8 mouse cellular contexts compared by ENCODE assay signal in genomic region chr3:122629580-122629979, GRCm38 (mm10). TPM values are rescaled to one million over a fixed set of nuclear protein-coding genes. Genes with fewer than 3 reads are reported as not detected.
DNase-seq lines count a peak whose midpoint lies in the region; ATAC-seq lines count a peak whose summit lies in the region.

No protein-coding gene starts in this region.

- ATAC-seq in heart, embryonic 13.5 days (ENCODE audit: extremely low read depth, insufficient number of reproducible peaks, low FRiP score, low TSS enrichment) = no peak
- peak; percentile 72 for ATAC-seq in kidney, embryonic 16.5 days (ENCODE audit: low FRiP score, low TSS enrichment)

- peaks cover 11% of the 10 kb centered on the region for H3K4me1 ChIP-seq in heart, embryonic 13.5 days
- peaks cover 9% of the 10 kb centered on the region for H3K4me1 ChIP-seq in kidney, embryonic 16.5 days (ENCODE audit: insufficient read depth, low read length)

- H3K4me2 ChIP-seq in heart, embryonic 13.5 days = peak overlapping the region; percentile 63
- H3K4me2 ChIP-seq in kidney, embryonic 16.5 days (replicated peaks; ENCODE audit: low read depth, low read length) = peak overlapping the region; percentile 48

- peak; percentile 21 for DNase-seq in adrenal gland, postnatal 14 days
- no peak for DNase-seq in adrenal gland, postnatal 4 days (ENCODE audit: low spot score in 2 of 2)
- peak; percentile 42 to 67 for DNase-seq in lung, postnatal 4 days
- DNase-seq in layer of hippocampus, postnatal 25 days (ENCODE audit: extremely low spot score in 1 of 2, low spot score in 1 of 2) = no peak
- DNase-seq in layer of hippocampus, postnatal 10 days (ENCODE audit: low spot score in 2 of 2) = no peak
- no peak for DNase-seq in frontal cortex, postnatal 14 days (ENCODE audit: low spot score in 2 of 2)

- 0 out of 2 replicates have a peak overlapping the region, but pooled peaks have one; percentile 15 for H3K27ac ChIP-seq in heart, embryonic 13.5 days (replicated peaks)
- H3K27ac ChIP-seq in kidney, embryonic 16.5 days (ENCODE audit: low read length) = 0 out of 2 replicates have a peak overlapping the region, but pooled peaks have one; percentile 39

- 11% methylated on average over 13 of the region's 13 CpGs for WGBS in heart, embryonic 13.5 days
- WGBS in kidney, embryonic 16.5 days = 13% methylated on average over 13 of the region's 13 CpGs

- H3K9ac ChIP-seq in heart, embryonic 13.5 days = 0 out of 2 replicates have a peak overlapping the region, but pooled peaks have one; percentile 33
- H3K9ac ChIP-seq in kidney, embryonic 16.5 days (replicated peaks; ENCODE audit: low read length) = 0 out of 2 replicates have a peak overlapping the region, but pooled peaks have one; percentile 27

- peak overlapping the region; percentile 36 for H3K4me3 ChIP-seq in heart, embryonic 13.5 days
- peak overlapping the region; percentile 23 for H3K4me3 ChIP-seq in kidney, embryonic 16.5 days (ENCODE audit: low read length)

- no peaks in the 10 kb centered on the region for H3K36me3 ChIP-seq in heart, embryonic 13.5 days
- H3K36me3 ChIP-seq in kidney, embryonic 16.5 days (ENCODE audit: insufficient read depth, low read length) = no peaks in the 10 kb centered on the region

- H3K27me3 ChIP-seq in heart, embryonic 13.5 days (replicated peaks) = no peaks in the 10 kb centered on the region
- H3K27me3 ChIP-seq in kidney, embryonic 16.5 days (ENCODE audit: insufficient read depth, low read length) = no peaks in the 10 kb centered on the region

- no peaks in the 10 kb centered on the region for H3K9me3 ChIP-seq in heart, embryonic 13.5 days
- no peaks in the 10 kb centered on the region for H3K9me3 ChIP-seq in kidney, embryonic 16.5 days (ENCODE audit: low read length)

RNA-seq across cellular contexts. Expression of gene Fnbp1l, which starts 10.1 kb away (rescaled TPM):
- total RNA-seq in adrenal gland, postnatal 14 days (2021) = 28.9 and 32.2 TPM in 2 replicates
- 10 to 100 TPM; 36.1 to 47.9 TPM for total RNA-seq in adrenal gland, postnatal 4 days (2021)
- 23.0 and 24.8 TPM in 2 replicates for polyA plus RNA-seq in heart, embryonic 13.5 days (2015; fragmentation: Nextera tagmentation; extraction: Ambion mirVana)
- polyA plus RNA-seq in kidney, embryonic 16.5 days (2015; fragmentation: Nextera tagmentation; extraction: Ambion mirVana) = 41.4 and 46.2 TPM in 2 replicates
- total RNA-seq in layer of hippocampus, postnatal 25 days (2021) = 10 to 100 TPM; 32.5 to 33.9 TPM
- total RNA-seq in layer of hippocampus, postnatal 10 days (2021) = 100 to 1,000 TPM; 133 to 139 TPM

Comparison
In these comparisons a context has a peak if more than half of its experiments do, and no peak if none do; other contexts are left out.
1. DNase-seq: peak in adrenal gland, postnatal 14 days (single experiment) and lung, postnatal 4 days (2 of 2); none in adrenal gland, postnatal 4 days (0 of 2), layer of hippocampus, postnatal 25 days (0 of 2), layer of hippocampus, postnatal 10 days (0 of 2) and frontal cortex, postnatal 14 days (0 of 2).